Mouse (Mus musculus): ENCODE results near the gene Vcl.

DNA sequence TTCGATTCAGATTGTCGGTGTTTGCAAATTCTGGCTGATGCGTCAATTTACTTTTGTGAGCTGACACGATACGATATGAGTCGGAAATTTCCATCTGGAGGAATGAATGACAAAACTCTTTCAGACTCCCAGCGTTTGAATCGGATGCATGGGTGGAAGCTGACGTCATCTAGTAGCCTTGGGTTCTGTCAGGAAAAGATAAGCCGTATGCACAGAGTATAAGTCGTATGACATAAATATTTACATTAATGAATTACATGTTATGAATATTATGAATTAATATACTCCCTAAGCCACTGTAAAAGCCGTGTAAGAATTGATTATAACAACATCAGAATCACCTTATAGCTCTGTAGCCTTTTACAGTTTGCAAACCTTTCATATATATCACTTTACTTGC lies 109.9 kb downstream of the Vcl start:
- no peak for TF ChIP-seq POLR2A (IDR thresholded peaks at IDR 0.05; ENCODE audit: insufficient read length, low read depth)
- TF ChIP-seq USF1 (IDR thresholded peaks at IDR 0.05; ENCODE audit: low read depth): no peak
- TF ChIP-seq MAX (IDR thresholded peaks at IDR 0.05; ENCODE audit: low read depth): no peak
- TF ChIP-seq POLR2AphosphoS2 (IDR thresholded peaks at IDR 0.05; ENCODE audit: insufficient read length, low read depth): no peak
- no peak for TF ChIP-seq REST (IDR thresholded peaks at IDR 0.05; ENCODE audit: insufficient read depth, insufficient read length)
- TF ChIP-seq E2F4 (IDR thresholded peaks at IDR 0.05; ENCODE audit: insufficient read depth): no peak
